Mouse (Mus musculus): Measurements from ENCODE around the gene Vma21.

The Vma21 gene

DNA sequence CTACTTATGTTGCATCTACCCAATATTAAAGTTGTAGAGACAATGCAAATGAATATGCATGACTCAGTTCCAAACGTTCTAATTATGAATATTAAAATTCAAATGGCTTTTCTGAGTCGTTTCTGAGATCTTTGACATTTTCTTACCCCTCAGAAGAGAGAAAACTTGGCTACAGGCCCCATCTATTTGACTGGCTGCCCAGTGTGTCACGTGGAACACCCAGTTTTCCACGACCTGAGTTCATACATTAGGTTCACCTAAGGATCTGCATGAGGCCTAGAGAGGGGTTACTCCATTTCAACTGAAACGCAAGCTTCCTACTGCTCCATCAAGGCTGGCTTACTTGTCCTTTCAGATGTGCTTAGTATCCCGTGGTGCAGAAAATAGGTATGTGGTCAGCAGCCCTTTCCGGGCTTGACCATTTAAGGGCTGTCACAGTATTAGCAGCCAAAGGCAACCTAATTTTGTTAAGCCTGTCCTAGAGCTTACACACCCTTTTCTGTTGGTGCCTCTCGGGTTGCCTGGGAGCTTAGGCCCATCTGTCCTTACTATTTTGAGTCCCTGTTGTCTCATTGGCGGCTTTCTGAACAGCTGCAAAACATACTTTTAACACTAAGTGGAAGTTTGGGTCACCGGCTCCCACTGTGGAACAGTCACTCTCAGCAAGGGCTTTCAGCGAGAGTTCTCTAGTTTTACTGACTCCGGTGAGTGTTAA is at the start of gene Vma21:
Gene Vma21 (plus strand): TSS at position 294 of the 715 bp plus-strand sequence.
- no peak for DNase-seq (ENCODE audit: low read depth, low spot score)

DNA sequence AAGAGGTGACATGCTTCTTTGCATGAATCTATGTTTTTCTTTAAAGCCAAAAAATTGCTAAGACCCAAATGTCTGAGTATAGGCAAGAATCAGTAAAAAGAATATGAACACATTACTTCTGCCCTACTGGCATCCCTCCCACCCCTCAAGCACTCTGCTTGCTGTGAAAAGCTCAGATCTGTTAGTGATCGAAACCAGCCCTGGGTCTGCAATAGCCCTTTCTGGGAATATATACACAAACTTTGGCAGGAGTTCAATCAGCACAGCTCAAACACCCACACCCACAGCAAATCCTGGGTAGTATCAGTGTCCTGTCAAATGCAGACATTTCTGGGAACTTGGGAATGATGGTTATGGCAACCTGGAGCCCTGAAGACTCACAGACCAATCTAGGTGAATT is 47.8 kb upstream of the Vma21 start:
- no peak for DNase-seq (ENCODE audit: low read depth, low spot score)

DNA sequence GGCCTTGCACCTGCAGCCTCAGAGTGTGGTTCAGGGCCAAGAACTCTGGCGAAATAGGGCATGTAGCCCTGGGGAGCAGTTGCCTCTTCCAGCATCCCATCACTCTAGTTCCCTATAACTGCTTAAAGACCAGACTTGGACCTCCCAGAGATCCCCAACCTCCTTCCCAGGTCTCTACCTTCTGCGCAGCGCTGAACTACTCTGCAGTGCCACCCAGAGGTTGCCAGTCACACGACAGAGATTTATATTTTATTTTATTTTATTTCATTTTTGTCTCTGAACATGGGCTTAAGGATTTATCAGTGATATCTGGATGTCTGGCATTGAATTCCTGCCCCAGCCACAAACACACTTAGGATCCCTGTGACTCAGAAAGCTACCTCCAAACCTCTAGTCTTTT is 24.6 kb upstream of the Vma21 start:
- DNase-seq (ENCODE audit: low read depth, low spot score): no peak

DNA sequence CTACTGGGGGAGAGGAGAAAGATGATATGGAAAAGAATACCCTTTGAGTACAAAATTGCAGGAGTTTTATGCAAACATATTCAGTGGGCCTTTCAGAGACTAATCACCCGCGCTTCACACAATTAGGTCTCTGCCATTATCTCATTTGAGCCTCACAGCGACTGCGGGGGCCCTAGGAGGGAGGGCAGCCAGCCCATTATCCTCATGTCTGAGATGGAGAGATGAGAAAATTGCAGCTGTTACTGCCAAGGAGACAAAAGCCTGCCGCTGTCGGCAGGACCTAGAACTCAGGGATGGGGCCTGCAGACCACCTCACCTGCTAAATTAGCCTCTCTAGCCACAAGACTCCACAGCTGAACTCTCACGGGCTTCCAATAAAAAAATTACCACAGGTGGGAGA is 18.0 kb upstream of the Vma21 start:
- DNase-seq (ENCODE audit: low read depth, low spot score): no peak

DNA sequence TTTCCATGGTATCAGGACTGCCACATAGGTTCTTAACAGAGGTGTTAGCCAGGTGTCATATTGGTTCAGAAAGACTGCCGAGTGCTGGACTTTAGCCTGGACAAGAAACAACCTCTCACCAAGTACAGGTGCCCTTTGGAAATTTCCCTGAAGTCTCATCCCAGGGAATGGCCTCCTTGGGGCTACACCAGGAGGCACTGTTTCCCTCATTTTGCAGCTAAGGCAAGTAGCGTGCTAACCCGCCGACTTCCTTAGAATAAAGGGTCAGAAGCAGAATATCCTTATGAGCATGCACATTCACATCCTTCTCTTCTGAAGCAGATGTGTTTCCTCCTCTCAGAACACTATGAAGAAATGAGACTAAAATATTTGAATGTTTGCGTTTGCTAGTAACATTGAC is 16.8 kb upstream of the Vma21 start:
- DNase-seq (ENCODE audit: low read depth, low spot score): no peak

DNA sequence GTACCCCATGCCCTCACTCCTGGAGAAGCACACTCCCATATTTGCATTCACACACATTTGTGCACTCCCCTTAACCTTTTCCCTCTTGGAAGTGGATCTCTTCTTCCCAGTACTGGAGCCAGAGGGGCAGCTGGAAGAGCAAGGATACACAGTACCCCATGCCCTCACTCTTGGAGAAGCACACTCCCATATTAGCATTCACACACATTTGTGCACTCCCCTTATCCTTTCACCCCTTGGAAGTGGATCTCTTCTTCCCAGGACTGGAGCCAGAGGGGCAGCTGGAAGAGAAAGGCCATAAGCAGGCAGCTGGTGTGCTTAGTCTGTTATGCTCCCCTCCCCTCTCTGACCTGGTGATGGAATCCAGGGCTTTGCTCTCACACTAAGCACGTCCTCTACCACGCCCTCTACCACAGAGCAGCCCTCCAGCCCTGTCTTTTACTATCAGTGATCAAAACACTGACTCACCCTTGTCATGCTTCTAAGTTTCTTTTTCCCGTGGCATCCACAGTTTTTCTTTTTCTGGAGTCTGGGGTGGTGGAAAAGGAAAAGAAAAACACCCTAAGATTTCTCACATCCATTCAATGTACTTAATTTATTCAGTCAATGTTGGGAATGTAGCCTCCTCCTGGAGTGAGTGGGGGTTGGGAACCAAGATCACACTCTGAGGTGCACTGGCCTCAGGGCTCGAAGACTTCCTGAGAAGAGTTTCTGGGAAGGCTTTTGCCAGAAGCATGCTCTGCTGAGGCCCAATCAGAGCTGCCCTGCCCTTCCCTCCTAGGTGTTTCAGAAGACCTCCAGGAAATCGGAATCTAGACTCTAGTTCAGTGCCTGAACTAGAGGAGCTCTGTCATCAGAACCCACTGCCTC is 3.5 kb upstream of the Vma21 start:
- no peak for DNase-seq (ENCODE audit: low read depth, low spot score)

DNA sequence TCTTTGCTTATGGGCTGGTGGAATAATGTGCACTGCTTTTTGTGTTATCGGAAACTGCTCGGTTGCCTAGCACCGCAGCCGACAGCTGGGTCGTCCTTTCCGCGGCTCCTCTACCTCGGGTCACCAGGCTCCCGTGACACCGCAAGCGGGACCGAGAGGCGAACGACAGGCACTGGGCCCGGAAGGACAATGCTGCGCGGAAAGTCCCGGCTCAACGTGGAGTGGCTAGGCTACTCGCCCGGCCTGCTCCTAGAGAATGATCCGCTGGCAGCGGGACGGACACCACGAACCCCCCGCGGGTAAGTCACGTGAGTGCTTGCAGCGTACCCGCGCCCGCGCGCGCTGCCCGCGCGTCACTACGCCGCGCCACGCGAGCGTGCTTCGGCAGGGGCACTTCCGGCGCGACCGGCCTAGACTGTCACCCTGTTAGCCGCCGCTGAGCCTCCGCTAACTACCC is 705 bp downstream of the Vma21 start:
- DNase-seq (ENCODE audit: low read depth, low spot score): peak; percentile 83

DNA sequence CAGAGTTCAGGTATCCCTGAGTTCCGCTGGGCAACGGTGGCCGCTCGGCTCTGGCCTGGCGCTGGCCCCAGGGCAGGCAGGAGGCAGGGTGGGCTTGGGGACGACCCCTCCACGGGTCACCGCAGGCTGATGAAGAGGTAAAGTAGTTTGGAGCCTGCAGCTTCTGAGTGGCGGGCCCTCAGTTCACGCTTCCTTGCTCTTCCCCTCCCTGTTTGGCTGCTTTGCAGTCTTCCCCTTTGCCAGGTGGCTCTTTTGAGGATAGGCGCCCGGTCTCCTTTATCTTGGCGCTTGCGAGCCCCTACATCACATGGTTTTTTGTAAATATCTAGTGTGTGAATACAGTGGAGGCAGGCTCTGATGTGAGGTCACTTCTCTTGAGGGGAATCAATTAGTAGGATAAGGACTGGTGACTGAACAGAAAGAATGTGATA is 1.2 kb downstream of the Vma21 start:
- DNase-seq (ENCODE audit: low read depth, low spot score): no peak

DNA sequence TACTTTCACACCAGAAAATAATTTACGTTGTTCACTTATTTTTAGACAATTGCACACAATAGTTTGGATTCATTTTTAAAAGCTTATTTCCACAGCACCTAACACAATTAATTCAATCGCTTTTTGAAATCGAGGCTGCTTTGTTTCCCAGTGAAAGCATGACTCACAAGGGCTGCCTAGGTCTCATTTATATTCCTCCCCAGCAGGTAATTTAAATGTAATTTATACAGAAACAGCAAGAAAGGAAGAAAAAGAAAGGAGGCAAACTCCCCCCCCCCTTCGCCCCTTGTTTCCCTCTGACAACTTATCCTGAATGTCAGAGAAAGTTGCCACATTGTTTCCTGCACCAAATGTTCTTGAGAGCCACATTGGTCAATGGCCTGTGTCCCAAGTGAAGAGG is 23.2 kb downstream of the Vma21 start:
- no peak for DNase-seq (ENCODE audit: low read depth, low spot score)

DNA sequence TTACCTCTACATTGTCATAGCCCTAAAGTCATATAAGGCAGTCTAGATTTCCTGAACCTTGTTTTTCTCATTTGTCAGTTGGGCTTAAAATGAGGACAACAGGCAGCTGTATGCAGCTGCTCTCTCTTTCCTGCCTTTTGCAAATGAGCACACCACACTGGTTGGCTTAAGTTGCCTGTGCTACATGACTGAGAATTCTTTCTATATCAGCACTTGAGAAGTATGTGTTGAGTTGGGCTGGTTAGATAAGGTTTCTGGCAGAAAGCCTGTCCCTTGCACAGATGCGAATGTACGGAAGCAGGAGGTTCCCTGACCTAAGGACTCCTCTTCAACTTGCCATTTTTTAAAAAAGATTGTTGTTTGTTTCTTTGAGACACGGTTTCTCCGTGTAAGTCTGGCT is 31.0 kb downstream of the Vma21 start:
- no peak for DNase-seq (ENCODE audit: low read depth, low spot score)

DNA sequence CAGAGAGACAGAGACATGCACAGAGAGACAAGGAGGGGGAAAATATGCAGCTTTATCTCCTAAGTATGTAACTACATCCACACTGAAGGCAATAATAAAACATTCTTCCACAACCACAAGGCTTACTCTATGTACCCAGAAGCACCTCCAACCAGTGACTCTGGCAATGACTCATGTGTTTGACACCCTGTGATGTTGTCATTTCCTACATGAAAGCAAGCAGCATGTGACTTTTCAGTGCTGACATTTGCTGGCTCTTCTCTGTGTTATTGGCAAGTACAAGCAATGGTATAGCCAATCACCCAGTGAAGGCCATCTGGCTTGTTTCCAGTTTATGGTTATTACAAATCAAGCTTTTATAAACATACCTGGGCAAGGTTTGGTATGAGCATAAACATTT is 38.1 kb downstream of the Vma21 start:
- peak; percentile 10 for DNase-seq (ENCODE audit: low read depth, low spot score)
